Mouse (Mus musculus): ENCODE data around the gene Tob1. TPM values are rescaled to one million over a fixed set of nuclear protein-coding genes. Genes with fewer than 3 reads are reported as not detected.

Tob1 gene
- polyA plus RNA-seq, 1 experiment: 20.0 TPM

DNA sequence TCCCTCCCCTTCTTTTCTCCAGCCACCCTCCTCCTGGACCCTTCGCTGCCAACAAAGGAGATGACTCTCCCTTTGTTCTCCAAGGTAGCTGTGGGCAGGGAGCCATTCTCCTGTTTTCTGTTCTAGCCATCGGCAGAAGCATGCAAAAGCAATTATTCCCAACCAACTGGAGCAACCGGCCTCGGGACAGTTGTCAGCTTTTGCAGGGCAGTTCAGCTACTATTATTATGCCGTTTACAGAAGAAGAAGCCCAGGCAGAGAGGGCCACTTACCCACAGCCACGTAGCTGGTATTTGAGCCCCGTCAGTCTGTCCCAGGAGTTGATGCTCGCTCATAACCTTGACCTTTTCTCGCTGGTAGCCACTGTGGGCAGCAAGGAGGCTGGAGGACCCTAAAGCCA, 17.2 kb downstream of the Tob1 start:
- no peaks in the 10 kb centered on the region for H3K9me3 ChIP-seq (replicated peaks; ENCODE audit: control insufficient read depth, insufficient read depth, low read length, poor library complexity, severe bottlenecking)
- no peaks in the 10 kb centered on the region for H3K27me3 ChIP-seq (ENCODE audit: control insufficient read depth, insufficient read depth, low read length, poor library complexity, severe bottlenecking)
- TF ChIP-seq CTCF (IDR thresholded peaks at IDR 0.05; ENCODE audit: low read depth, low read length): no peak
- TF ChIP-seq EP300 (IDR thresholded peaks at IDR 0.05; ENCODE audit: insufficient read depth, low read depth, low read length): no peak
- no peak for TF ChIP-seq POLR2A (IDR thresholded peaks at IDR 0.05; ENCODE audit: insufficient read depth, low read length)
- no peak overlapping the region for H3K4me3 ChIP-seq (ENCODE audit: low read depth, low read length)
- no peaks in the 10 kb centered on the region for H3K36me3 ChIP-seq (ENCODE audit: control insufficient read depth, insufficient read depth, low read length, poor library complexity, severe bottlenecking)
- H3K9ac ChIP-seq (ENCODE audit: low read depth, poor library complexity, severe bottlenecking): no peak overlapping the region
- no peaks in the 10 kb centered on the region for H3K4me1 ChIP-seq (ENCODE audit: control insufficient read depth, insufficient read depth, low read length)
- H3K27ac ChIP-seq (ENCODE audit: insufficient read depth, low read length): no peak overlapping the region

DNA sequence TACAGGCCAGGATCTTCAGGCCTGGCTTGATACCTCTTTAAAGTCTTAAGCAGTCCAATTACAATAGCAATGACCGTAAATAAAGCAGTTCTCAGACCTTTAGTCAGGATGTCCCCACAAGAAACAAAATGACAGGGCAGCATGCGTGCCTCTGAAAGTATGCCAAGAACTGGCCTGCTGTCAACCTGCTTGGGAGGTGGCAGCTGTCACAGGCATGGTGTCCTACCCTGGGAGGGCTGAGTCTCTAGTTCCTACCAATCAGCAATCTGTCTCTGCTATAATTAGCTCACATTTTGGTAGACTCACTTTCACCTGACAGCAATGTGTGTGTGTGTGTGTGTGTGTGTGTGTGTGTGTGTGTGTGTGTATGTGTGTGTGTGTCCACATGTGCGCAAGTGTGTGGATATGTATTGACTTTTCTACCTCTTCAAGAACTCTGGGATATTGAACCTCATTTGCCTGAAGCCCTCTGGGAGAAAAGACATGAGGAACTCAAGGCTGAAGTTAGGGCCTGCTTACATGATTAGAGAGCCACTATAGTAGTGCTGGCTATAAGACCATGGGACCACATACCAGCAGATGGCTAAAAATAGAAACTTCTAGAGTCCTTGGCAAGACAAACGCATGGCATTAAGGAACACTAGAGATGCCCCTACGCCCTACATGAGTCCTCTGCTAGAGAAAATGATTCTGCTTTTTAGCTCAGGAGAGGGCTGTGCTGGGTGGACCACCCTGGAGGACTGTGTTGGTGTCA, 18.1 kb downstream of the Tob1 start:
- H3K9me3 ChIP-seq (replicated peaks; ENCODE audit: control insufficient read depth, insufficient read depth, low read length, poor library complexity, severe bottlenecking): no peaks in the 10 kb centered on the region
- no peak overlapping the region for H3K9ac ChIP-seq (ENCODE audit: low read depth, poor library complexity, severe bottlenecking)
- no peaks in the 10 kb centered on the region for H3K36me3 ChIP-seq (ENCODE audit: control insufficient read depth, insufficient read depth, low read length, poor library complexity, severe bottlenecking)
- H3K27ac ChIP-seq (ENCODE audit: insufficient read depth, low read length): no peak overlapping the region
- H3K4me3 ChIP-seq (ENCODE audit: low read depth, low read length): no peak overlapping the region
- no peaks in the 10 kb centered on the region for H3K27me3 ChIP-seq (ENCODE audit: control insufficient read depth, insufficient read depth, low read length, poor library complexity, severe bottlenecking)
- TF ChIP-seq POLR2A (IDR thresholded peaks at IDR 0.05; ENCODE audit: insufficient read depth, low read length) (no peak), CTCF (IDR thresholded peaks at IDR 0.05; ENCODE audit: low read depth, low read length) (no peak), EP300 (IDR thresholded peaks at IDR 0.05; ENCODE audit: insufficient read depth, low read depth, low read length) (no peak)
- H3K4me1 ChIP-seq (ENCODE audit: control insufficient read depth, insufficient read depth, low read length): no peaks in the 10 kb centered on the region

DNA sequence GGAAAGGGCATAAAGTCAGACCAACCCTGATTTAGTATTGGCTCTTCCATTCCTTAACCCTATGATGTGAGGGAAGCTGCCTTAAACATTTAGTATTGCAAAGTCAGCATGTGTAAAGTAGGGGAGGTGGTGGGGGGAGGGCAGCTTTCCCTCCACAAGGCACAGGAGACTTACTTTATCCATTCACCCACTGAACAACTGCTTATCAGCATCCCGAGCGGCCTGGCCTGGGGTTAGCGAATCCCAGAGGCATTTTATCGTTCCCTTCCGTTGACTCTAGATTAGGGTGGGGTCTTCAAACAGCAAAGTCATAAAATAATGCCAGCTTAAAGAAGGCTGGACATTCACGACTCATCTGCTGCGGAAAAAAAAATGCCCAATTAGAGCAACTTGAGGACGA, 19.0 kb downstream of the Tob1 start:
- Histone ChIP-seq H3K27me3 (ENCODE audit: control insufficient read depth, insufficient read depth, low read length, poor library complexity, severe bottlenecking) (no peaks in the 10 kb centered on the region), H3K27ac (ENCODE audit: insufficient read depth, low read length) (no peak overlapping the region), H3K9me3 (replicated peaks; ENCODE audit: control insufficient read depth, insufficient read depth, low read length, poor library complexity, severe bottlenecking) (no peaks in the 10 kb centered on the region), H3K36me3 (ENCODE audit: control insufficient read depth, insufficient read depth, low read length, poor library complexity, severe bottlenecking) (no peaks in the 10 kb centered on the region), H3K4me3 (ENCODE audit: low read depth, low read length) (no peak overlapping the region), H3K4me1 (ENCODE audit: control insufficient read depth, insufficient read depth, low read length) (no peaks in the 10 kb centered on the region), H3K9ac (ENCODE audit: low read depth, poor library complexity, severe bottlenecking) (no peak overlapping the region)
- TF ChIP-seq EP300 (IDR thresholded peaks at IDR 0.05; ENCODE audit: insufficient read depth, low read depth, low read length): no peak
- no peak for TF ChIP-seq POLR2A (IDR thresholded peaks at IDR 0.05; ENCODE audit: insufficient read depth, low read length)
- TF ChIP-seq CTCF (IDR thresholded peaks at IDR 0.05; ENCODE audit: low read depth, low read length): no peak

DNA sequence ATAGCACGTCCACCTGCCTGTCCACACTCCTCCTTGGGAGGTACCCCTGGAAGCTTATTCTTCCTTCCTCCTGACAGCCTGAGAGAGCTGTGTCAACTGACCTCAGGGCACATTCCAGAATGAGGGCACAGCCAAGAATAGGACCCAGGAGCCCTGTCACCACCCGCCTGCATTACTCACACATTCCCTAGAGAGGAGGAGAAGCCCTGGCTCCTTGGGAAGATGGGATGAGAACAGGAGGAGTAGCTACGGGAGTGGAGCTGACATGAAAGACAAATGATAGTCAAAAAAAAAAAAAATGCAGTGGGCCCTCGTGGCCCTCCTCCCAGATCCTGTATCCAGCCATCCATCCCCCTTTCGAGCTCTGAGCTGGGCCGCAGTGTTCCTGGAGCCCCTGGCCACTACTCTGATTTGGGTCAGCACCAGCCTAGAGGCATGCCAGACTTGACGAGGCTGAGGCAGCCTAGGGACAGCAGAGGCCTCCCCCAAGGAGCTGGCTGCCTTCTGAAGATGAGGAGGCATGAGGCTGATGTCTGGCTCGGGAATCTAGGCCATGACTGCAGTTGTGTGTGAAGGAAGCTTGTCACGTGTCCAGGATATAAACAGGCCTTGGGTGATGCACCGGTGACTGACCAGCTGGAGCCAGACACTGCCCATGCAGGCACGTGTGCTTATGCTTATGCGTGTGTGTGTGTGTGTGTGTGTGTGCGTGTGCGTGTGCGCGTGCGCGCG, 20.7 kb downstream of the Tob1 start:
- Histone ChIP-seq H3K9me3 (replicated peaks; ENCODE audit: control insufficient read depth, insufficient read depth, low read length, poor library complexity, severe bottlenecking) (no peaks in the 10 kb centered on the region), H3K4me1 (ENCODE audit: control insufficient read depth, insufficient read depth, low read length) (no peaks in the 10 kb centered on the region), H3K4me3 (ENCODE audit: low read depth, low read length) (no peak overlapping the region), H3K36me3 (ENCODE audit: control insufficient read depth, insufficient read depth, low read length, poor library complexity, severe bottlenecking) (no peaks in the 10 kb centered on the region), H3K9ac (ENCODE audit: low read depth, poor library complexity, severe bottlenecking) (no peak overlapping the region), H3K27ac (ENCODE audit: insufficient read depth, low read length) (no peak overlapping the region), H3K27me3 (ENCODE audit: control insufficient read depth, insufficient read depth, low read length, poor library complexity, severe bottlenecking) (no peaks in the 10 kb centered on the region)
- TF ChIP-seq CTCF (IDR thresholded peaks at IDR 0.05; ENCODE audit: low read depth, low read length) (no peak), EP300 (IDR thresholded peaks at IDR 0.05; ENCODE audit: insufficient read depth, low read depth, low read length) (no peak), POLR2A (IDR thresholded peaks at IDR 0.05; ENCODE audit: insufficient read depth, low read length) (no peak)

DNA sequence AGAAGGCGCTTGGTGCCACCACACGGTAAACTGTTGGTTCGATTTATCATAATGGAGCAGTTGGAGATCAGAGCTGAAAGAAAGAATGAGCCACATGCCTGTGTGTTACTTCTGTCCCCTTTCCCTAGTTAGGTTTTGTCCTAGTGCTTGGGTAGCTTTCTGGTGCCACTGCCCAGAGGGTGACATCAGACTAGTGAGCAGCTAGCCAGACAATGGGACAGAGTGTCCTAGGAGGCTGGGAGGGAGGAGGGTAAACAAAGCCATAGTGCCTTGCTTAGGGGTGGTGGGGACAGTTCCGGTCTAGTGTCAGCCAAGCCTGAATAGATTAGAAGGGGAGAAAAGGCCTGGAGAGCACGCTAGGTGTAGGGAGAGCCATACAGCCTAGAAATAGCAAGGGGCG, 22.2 kb downstream of the Tob1 start:
- H3K27me3 ChIP-seq (ENCODE audit: control insufficient read depth, insufficient read depth, low read length, poor library complexity, severe bottlenecking): no peaks in the 10 kb centered on the region
- no peaks in the 10 kb centered on the region for H3K36me3 ChIP-seq (ENCODE audit: control insufficient read depth, insufficient read depth, low read length, poor library complexity, severe bottlenecking)
- H3K4me1 ChIP-seq (ENCODE audit: control insufficient read depth, insufficient read depth, low read length): no peaks in the 10 kb centered on the region
- no peak overlapping the region for H3K9ac ChIP-seq (ENCODE audit: low read depth, poor library complexity, severe bottlenecking)
- no peaks in the 10 kb centered on the region for H3K9me3 ChIP-seq (replicated peaks; ENCODE audit: control insufficient read depth, insufficient read depth, low read length, poor library complexity, severe bottlenecking)
- no peak overlapping the region for H3K4me3 ChIP-seq (ENCODE audit: low read depth, low read length)
- no peak for TF ChIP-seq EP300 (IDR thresholded peaks at IDR 0.05; ENCODE audit: insufficient read depth, low read depth, low read length)
- TF ChIP-seq CTCF (IDR thresholded peaks at IDR 0.05; ENCODE audit: low read depth, low read length): no peak
- TF ChIP-seq POLR2A (IDR thresholded peaks at IDR 0.05; ENCODE audit: insufficient read depth, low read length): no peak
- no peak overlapping the region for H3K27ac ChIP-seq (ENCODE audit: insufficient read depth, low read length)

DNA sequence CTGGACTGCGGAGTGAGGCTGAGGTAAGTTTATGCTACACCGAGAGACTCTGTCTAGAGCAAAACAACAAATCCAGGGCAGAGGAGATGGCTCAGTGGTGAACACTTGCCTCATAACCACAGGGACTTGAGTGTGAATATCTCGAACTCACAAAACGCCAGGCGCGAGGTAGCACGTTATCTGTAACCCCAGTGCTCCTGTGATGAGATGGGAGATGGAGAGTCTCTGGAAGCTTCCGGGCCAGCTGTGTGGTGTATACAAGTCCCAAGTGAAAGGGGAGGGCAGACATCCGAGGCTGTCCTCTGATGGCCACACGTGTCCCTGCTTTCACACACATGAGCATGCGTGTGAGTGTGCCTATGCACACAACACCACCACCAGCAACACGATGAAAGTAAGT, 23.1 kb downstream of the Tob1 start:
- Histone ChIP-seq H3K27ac (ENCODE audit: insufficient read depth, low read length) (no peak overlapping the region), H3K27me3 (ENCODE audit: control insufficient read depth, insufficient read depth, low read length, poor library complexity, severe bottlenecking) (no peaks in the 10 kb centered on the region), H3K9ac (ENCODE audit: low read depth, poor library complexity, severe bottlenecking) (no peak overlapping the region), H3K4me3 (ENCODE audit: low read depth, low read length) (no peak overlapping the region), H3K36me3 (ENCODE audit: control insufficient read depth, insufficient read depth, low read length, poor library complexity, severe bottlenecking) (no peaks in the 10 kb centered on the region), H3K9me3 (replicated peaks; ENCODE audit: control insufficient read depth, insufficient read depth, low read length, poor library complexity, severe bottlenecking) (no peaks in the 10 kb centered on the region), H3K4me1 (ENCODE audit: control insufficient read depth, insufficient read depth, low read length) (no peaks in the 10 kb centered on the region)
- no peak for TF ChIP-seq EP300 (IDR thresholded peaks at IDR 0.05; ENCODE audit: insufficient read depth, low read depth, low read length)
- TF ChIP-seq POLR2A (IDR thresholded peaks at IDR 0.05; ENCODE audit: insufficient read depth, low read length): no peak
- no peak for TF ChIP-seq CTCF (IDR thresholded peaks at IDR 0.05; ENCODE audit: low read depth, low read length)

All from ES-Bruce4 (cell line).